Mouse (Mus musculus) megakaryocyte, embryonic 14.5 days (primary cell): ENCODE data around the gene Heatr1. TPM values are rescaled to one million over a fixed set of nuclear protein-coding genes. Genes with fewer than 3 reads are reported as not detected.
A peak's percentile ranks its signal among the peaks of the same experiment; 100 is the strongest.

Experiments
- H3K27me3 ChIP-seq: replicated peaks from 2 replicates; pipeline ENCODE3; 2012; ENCODE audit warnings: inconsistent platforms
- H3K36me3 ChIP-seq: replicated peaks from 2 replicates; pipeline ENCODE3; 2012; ENCODE audit warnings: low read length, inconsistent platforms, mixed read lengths
- H3K4me1 ChIP-seq: 2 replicates; pipeline ENCODE4 v1.6.1; 2012; ENCODE audit warnings: inconsistent platforms
- H3K4me3 ChIP-seq: replicated peaks from 2 replicates; pipeline ENCODE3; 2012; ENCODE audit warnings: moderate library complexity, mild to moderate bottlenecking, inconsistent platforms
- H3K9me3 ChIP-seq: 2 replicates; pipeline ENCODE4 v1.6.1; 2012; ENCODE audit warnings: inconsistent platforms
- FLI1 ChIP-seq: IDR thresholded peaks from 2 replicates; pipeline ENCODE4 v1.6.1; 2012; ENCODE audit warnings: low read length, inconsistent platforms, mixed read lengths
- GATA1 ChIP-seq: IDR thresholded peaks from 3 replicates; pipeline ENCODE4 v1.6.1; 2012; ENCODE audit warnings: mixed read lengths, low read length, inconsistent platforms, borderline replicate concordance
- polyA plus RNA-seq: library from polyadenylated mRNA; stranded (reverse); fragments of >175 nt; gene quantifications from 2 replicates; pipeline ENCODE4 v1.2.3, GENCODE M21; 2012; ENCODE audit warnings: low replicate concordance; ENCODE audit not compliant: insufficient read depth

The Heatr1 gene
- polyA plus RNA-seq, 1 experiment: 8.5 TPM

DNA sequence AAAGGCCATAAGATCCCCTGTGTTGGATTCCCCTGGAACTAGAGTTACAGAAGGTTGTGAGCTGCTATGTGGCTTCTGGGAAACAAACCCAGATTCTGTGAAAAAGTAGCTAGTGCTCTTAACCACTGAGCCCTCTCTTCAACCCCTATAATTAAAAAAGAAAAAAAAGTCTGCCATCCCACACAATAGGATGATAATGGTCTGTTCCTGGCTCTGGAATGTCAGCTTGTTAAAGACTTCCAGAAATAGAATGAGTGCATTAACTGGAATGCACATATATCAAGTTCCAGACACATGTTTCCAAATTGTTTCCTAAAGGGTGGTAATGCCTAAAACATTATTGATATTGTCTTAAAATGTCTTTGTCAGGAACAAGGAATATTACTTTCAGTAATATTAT, 10.0 kb upstream of the Heatr1 start:
- TF ChIP-seq FLI1 (no peak), GATA1 (no peak)
- H3K4me3 ChIP-seq: no peak overlapping the region
- peaks cover 4% of the 10 kb centered on the region for H3K27me3 ChIP-seq
- no peaks in the 10 kb centered on the region for H3K4me1 ChIP-seq
- H3K9me3 ChIP-seq: peaks cover 5% of the 10 kb centered on the region; the same call in 1 of the 2 replicates
- H3K36me3 ChIP-seq: no peaks in the 10 kb centered on the region

DNA sequence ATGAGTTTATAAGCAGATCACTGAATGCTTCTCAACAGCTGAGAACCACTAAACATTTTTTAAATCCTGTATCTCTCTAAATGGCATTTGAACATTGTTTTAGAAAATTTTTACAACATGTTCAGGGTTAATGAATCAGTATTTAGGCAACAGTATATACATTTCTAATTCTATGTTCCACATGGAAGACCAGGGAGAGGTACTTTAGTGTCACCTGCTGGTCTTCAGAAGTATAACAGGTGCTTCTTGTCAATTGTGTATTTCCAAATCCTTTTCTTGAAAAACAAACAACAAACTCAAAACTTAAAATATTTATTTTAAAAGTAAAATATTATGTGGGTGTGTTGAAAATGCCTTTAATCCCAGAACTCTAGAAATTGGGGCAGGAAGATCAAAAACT, 8.5 kb upstream of the Heatr1 start:
- Histone ChIP-seq H3K4me3 (no peak overlapping the region), H3K27me3 (peaks cover 4% of the 10 kb centered on the region), H3K4me1 (no peaks in the 10 kb centered on the region), H3K9me3 (peaks cover 5% of the 10 kb centered on the region; the same call in 1 of the 2 replicates), H3K36me3 (no peaks in the 10 kb centered on the region)
- TF ChIP-seq FLI1 (no peak), GATA1 (no peak)

DNA sequence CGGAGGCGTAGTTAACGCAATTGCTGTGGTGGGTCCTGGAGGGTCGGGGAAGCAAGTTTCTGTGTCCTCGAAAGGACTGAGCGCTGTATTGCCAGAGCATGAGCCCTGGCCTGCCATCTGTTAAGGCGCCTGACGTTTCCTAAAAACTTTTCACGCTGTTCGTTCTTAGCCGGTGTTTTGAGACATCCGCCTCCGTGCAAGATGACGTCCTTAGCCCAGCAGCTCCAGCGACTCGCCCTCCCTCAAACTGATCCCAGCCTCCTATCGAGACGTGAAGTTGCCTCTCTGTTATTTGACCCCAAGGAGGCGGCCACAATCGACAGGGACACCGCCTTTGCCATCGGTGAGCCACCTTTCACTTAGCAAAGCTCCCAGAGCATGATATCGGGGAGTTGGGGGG, 744 bp downstream of the Heatr1 start:
- Histone ChIP-seq H3K4me3 (peak overlapping the region; percentile 91), H3K9me3 (no peaks in the 10 kb centered on the region), H3K27me3 (peaks cover 5% of the 10 kb centered on the region), H3K4me1 (peaks cover 22% of the 10 kb centered on the region), H3K36me3 (peaks cover 29% of the 10 kb centered on the region)
- TF ChIP-seq FLI1 (no peak), GATA1 (no peak)

DNA sequence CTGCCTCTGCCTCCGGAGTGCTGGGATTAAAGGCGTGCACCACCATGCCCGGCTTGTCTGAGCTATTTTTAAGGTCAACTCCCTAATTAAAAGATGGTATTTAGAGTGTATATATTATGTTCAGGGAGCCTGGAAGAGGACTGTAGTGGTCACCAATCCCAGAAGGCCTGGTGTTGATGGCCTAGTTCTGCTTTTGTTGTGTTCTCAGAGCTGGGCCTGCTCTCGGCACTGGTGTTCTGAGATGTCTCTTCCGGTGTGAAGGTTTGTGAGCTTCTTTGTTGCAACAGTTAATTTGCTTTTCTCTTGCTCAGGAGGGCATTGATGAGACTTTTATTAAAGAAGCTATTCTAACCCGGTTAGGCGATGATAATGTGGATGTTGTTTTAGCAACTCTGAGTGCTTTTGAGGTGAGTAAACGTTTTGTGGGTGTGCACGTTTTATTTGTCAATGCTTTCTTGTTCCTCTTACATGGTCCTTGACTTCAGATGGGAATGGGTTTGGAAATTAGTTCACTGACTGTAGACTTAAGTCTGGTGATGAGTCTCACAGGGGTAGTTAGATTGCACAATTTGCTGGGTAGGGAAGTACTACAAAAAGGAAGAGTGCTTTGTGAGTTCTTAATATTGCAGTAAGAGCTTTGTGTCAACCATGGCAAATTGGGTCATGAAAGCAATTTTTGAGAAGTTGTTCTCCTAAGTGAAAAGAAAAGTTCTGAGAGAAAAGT, 13.7 kb downstream of the Heatr1 start:
- Histone ChIP-seq H3K27me3 (no peaks in the 10 kb centered on the region), H3K4me1 (peaks cover 23% of the 10 kb centered on the region), H3K9me3 (no peaks in the 10 kb centered on the region), H3K36me3 (peaks cover 66% of the 10 kb centered on the region), H3K4me3 (no peak overlapping the region)
- TF ChIP-seq GATA1 (no peak), FLI1 (no peak)

DNA sequence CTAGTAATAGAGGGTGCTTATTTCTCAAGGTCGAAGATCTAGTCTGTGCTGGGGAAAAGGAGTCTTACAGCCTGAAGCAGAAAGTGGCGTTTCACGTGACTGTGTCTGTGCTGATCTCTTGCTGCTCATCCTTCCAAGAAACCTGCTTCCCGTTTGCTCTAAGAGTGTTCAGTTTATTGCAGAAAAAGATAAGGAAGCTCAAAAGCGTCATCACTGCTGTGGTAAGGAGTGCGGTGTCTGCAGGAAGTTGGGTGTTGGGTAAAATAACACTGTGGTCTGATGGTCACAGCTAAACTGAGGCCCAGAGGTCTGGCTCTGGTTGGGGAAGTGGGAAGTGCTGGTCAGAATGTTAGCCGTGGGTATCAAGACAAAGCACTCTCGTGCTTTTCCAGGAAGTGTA, 17.2 kb downstream of the Heatr1 start:
- Histone ChIP-seq H3K4me1 (peaks cover 27% of the 10 kb centered on the region), H3K27me3 (no peaks in the 10 kb centered on the region), H3K4me3 (peak overlapping the region; percentile 80), H3K9me3 (no peaks in the 10 kb centered on the region), H3K36me3 (peaks cover 69% of the 10 kb centered on the region)
- TF ChIP-seq FLI1: 0 out of 2 replicates have a peak, but pooled peaks have one; percentile 23
- peak; percentile 50; the same call in 1 of the 3 replicates for TF ChIP-seq GATA1

DNA sequence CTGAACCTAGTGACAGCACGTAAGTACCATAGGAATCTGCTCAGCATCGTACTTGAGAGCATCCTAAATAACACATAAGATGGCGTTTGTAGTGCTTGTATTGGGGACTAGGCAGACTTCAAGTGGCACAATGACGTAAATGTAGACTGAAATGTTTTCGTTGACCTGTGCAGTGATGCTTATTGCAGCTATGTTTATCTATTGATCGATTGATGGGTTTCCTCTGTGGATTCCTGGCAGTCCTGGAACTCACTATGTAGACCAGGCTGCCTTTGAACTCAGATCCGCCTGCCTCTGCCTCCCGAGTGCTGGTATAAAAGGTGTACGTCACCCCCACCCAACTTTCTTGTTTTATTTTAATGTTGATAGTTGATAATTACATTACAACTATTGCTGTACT, 25.8 kb downstream of the Heatr1 start:
- Histone ChIP-seq H3K4me1 (peaks cover 9% of the 10 kb centered on the region), H3K27me3 (no peaks in the 10 kb centered on the region), H3K36me3 (peaks cover 97% of the 10 kb centered on the region), H3K9me3 (no peaks in the 10 kb centered on the region), H3K4me3 (no peak overlapping the region)
- TF ChIP-seq GATA1: no peak
- no peak for TF ChIP-seq FLI1

DNA sequence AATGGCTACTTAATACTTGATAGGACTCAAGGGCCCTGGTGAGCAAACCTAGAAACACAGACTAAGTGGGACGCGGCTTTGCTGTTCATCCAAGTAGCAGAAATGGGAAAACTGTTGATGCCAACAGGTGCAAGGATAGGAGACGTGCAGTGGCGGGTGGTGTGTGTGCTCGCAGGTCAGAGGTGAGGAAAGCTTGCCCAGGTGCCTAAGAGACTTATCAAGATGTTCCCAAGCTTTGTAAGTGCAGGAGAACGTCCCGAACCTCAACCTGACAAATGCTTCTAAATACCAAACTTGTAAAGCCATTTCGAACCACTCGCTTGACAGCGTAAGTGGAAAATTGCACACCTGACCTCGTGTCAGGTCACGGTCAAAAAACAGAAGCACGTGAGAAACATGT, 33.7 kb downstream of the Heatr1 start:
- Histone ChIP-seq H3K9me3 (no peaks in the 10 kb centered on the region), H3K27me3 (no peaks in the 10 kb centered on the region), H3K4me3 (no peak overlapping the region), H3K36me3 (peaks cover 98% of the 10 kb centered on the region), H3K4me1 (peaks cover 1% of the 10 kb centered on the region; the same call in 1 of the 2 replicates)
- no peak for TF ChIP-seq GATA1
- TF ChIP-seq FLI1: no peak

DNA sequence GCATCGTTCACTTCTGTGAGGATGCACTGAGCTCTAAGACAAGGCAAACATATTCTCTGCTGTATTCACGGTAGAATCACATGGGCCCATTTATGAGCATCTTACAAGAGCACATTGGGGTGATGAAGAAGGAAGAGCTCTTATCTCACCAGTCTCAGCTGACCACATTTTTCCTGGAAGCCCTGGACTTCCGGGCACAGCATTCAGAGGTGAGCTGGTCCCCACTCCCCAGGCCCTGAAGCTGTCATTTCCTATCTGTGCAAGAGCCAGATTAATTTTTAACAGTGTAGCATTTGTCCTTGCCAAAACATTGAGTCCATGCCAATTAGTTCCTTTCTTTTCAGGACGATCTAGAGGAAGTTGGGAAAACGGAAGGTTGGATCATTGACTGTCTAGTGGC, 39.0 kb downstream of the Heatr1 start:
- no peak for TF ChIP-seq GATA1
- TF ChIP-seq FLI1: no peak
- peaks cover 98% of the 10 kb centered on the region for H3K36me3 ChIP-seq
- no peak overlapping the region for H3K4me3 ChIP-seq
- H3K27me3 ChIP-seq: no peaks in the 10 kb centered on the region
- H3K9me3 ChIP-seq: no peaks in the 10 kb centered on the region
- peaks cover 5% of the 10 kb centered on the region; the same call in 1 of the 2 replicates for H3K4me1 ChIP-seq

DNA sequence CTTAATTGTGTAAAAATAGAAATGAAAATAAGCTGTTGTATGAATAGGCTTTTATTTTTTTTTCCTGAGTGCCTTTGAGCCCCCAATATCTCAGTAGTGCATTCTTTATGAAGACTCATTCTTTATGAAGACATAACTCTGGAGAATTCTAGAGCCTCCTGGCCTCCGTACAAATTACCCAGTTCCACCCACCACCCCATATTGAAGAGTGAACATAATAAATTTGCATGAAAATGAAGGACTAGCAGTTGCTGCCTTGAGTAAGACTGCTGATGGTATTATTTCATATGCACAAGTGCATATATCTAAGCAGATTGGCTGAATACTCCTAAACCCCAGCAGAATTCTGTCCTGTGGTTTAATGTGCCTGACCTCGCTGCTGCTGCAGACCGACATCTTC, 44.8 kb downstream of the Heatr1 start:
- H3K9me3 ChIP-seq: no peaks in the 10 kb centered on the region
- no peak overlapping the region for H3K4me3 ChIP-seq
- TF ChIP-seq GATA1 (no peak), FLI1 (no peak)
- H3K36me3 ChIP-seq: peaks cover 82% of the 10 kb centered on the region
- H3K4me1 ChIP-seq: peaks cover 14% of the 10 kb centered on the region
- H3K27me3 ChIP-seq: no peaks in the 10 kb centered on the region

DNA sequence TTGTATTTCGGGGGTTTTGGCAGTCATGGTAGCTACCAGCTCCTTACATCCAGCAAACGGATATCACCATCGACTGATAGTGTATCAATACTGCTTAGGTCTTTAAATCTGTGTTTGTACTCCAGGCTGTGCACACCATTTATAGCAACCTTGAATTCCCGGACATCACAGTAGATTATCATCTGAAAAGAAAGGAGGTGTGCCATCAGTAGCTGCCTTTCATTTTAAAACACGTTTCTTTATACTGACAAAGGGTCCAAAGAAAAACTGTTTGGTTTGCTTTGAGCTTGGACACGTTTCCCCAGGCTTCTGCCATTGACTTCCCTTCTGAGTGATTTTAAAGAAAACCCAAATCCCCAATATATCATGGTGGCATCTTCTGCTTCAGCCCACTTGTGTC, 46.0 kb downstream of the Heatr1 start:
- H3K27me3 ChIP-seq: no peaks in the 10 kb centered on the region
- no peaks in the 10 kb centered on the region for H3K9me3 ChIP-seq
- no peak for TF ChIP-seq GATA1
- TF ChIP-seq FLI1: no peak
- H3K4me1 ChIP-seq: peaks cover 14% of the 10 kb centered on the region
- H3K4me3 ChIP-seq: no peak overlapping the region
- H3K36me3 ChIP-seq: peaks cover 80% of the 10 kb centered on the region

DNA sequence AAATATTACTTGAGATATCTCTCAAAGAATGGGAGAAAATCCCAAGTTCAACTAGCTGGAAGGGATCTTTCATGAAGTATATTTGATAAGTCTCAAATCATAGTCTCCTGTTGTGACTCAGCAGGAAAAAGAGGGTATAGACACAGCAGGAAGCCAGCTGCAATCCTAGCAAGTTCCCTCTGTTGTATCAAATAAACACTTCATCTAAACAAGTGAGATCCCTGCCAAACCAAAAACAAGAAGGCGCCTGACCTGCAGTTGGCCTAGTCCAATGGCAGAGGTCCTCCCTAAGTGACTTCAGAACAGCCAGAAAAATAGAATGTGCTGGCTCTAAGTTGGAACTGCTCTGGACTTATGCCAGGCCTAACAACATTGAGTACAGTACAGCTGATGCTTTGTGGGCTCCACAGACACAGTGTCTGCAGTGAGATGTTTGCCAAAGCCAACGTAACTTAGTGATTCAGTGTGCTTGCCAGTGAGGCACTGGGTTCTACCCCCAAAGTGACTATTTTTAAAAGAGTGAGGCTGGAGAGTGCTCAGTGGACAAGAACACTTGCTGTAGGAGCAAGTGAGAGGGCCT, 47.3 kb downstream of the Heatr1 start:
- TF ChIP-seq GATA1: no peak
- Histone ChIP-seq H3K36me3 (peaks cover 81% of the 10 kb centered on the region), H3K4me3 (no peak overlapping the region)

More for the DNA sequence above, 47.3 kb downstream of the Heatr1 start:
- no peaks in the 10 kb centered on the region for H3K27me3 ChIP-seq
- peaks cover 14% of the 10 kb centered on the region for H3K4me1 ChIP-seq
- no peaks in the 10 kb centered on the region for H3K9me3 ChIP-seq
